Mouse (Mus musculus) embryonic facial prominence, embryonic 10.5 days (tissue): ENCODE measurements around the gene Kmt2e. TPM values are rescaled to one million over a fixed set of nuclear protein-coding genes. Genes with fewer than 3 reads are reported as not detected.
A peak's percentile ranks its signal among the peaks of the same experiment; 100 is the strongest.

Experiments
- DNase-seq: peaks from one replicate; pipeline ENCODE4 v3.0.0-alpha.2; 2017; ENCODE audit warnings: low spot score
- H3K27ac ChIP-seq: fragments of 300-500 bp; sonication (generic); replicated peaks from 2 replicates; pipeline ENCODE4 v1.5.1; 2016; ENCODE audit warnings: mild to moderate bottlenecking
- H3K27me3 ChIP-seq: fragments of 300-500 bp; sonication (generic); replicated peaks from 2 replicates; pipeline ENCODE4 v1.6.1; 2016; ENCODE audit warnings: low read depth, mild to moderate bottlenecking; ENCODE audit not compliant: poor library complexity, severe bottlenecking
- H3K36me3 ChIP-seq: fragments of 300-500 bp; sonication (generic); replicated peaks from 2 replicates; pipeline ENCODE4 v1.6.1; 2016; ENCODE audit warnings: mild to moderate bottlenecking, moderate library complexity
- H3K4me1 ChIP-seq: fragments of 300-500 bp; sonication (generic); 2 replicates; pipeline ENCODE4 v1.6.1; 2016
- H3K4me3 ChIP-seq: fragments of 300-500 bp; sonication (generic); 2 replicates; pipeline ENCODE4 v1.5.1; 2016; ENCODE audit warnings: mild to moderate bottlenecking, moderate library complexity
- H3K9me3 ChIP-seq: fragments of 300-500 bp; sonication (generic); 2 replicates; pipeline ENCODE4 v1.6.1; 2016; ENCODE audit warnings: mild to moderate bottlenecking
- WGBS: fragments of 180-500 bp; shearing (Covaris S2); methylation state at CpG from one replicate; pipeline ENCODE4 v1.1.7; 2016; 5-methylcytosine and 5-hydroxymethylcytosine counted together
- polyA plus RNA-seq: library from polyadenylated mRNA; unstranded; fragments of >200 nt; fragmentation: Nextera tagmentation; extraction: Ambion mirVana; gene quantifications from 2 replicates; pipeline ENCODE4 v1.2.1, GENCODE M21; 2016

Kmt2e gene
- polyA plus RNA-seq, 1 experiment from 2014 or later, result 86.7 TPM

GRCm38 (mm10) chr5:23500715-23501114 is 66.5 kb downstream of the Kmt2e start:
- Histone ChIP-seq H3K27ac (no peak overlapping the region), H3K4me3 (no peak overlapping the region), H3K9me3 (no peaks in the 10 kb centered on the region), H3K27me3 (no peaks in the 10 kb centered on the region), H3K36me3 (peaks cover 99% of the 10 kb centered on the region), H3K4me1 (peaks cover 15% of the 10 kb centered on the region)
- 91% methylated on average over 6 of the region's 6 CpGs for WGBS
- DNase-seq, result no peak

GRCm38 (mm10) chr5:23501582-23502316 is 67.5 kb downstream of the Kmt2e start:
- Histone ChIP-seq H3K36me3 (peaks cover 91% of the 10 kb centered on the region), H3K27me3 (no peaks in the 10 kb centered on the region), H3K9me3 (no peaks in the 10 kb centered on the region), H3K4me1 (peaks cover 15% of the 10 kb centered on the region), H3K4me3 (no peak overlapping the region), H3K27ac (no peak overlapping the region)
- DNase-seq, result peak; percentile 66
- 69% methylated on average over 13 of the region's 13 CpGs for WGBS

- Histone ChIP-seq H3K27ac (peak overlapping the region; percentile 40), H3K4me3 (no peak overlapping the region), H3K9me3 (no peaks in the 10 kb centered on the region), H3K27me3 (no peaks in the 10 kb centered on the region), H3K4me1 (peaks cover 16% of the 10 kb centered on the region), H3K36me3 (peaks cover 88% of the 10 kb centered on the region)
- DNase-seq, result peak; percentile 14
- WGBS, result 72% methylated on average over 13 of the region's 13 CpGs
Measured at GRCm38 (mm10) chr5:23502317-23502937, 68.2 kb downstream of the Kmt2e start.

GRCm38 (mm10) chr5:23505578-23505977 is 71.3 kb downstream of the Kmt2e start:
- H3K9me3 ChIP-seq, result no peaks in the 10 kb centered on the region
- no peaks in the 10 kb centered on the region for H3K27me3 ChIP-seq
- no peak overlapping the region for H3K4me3 ChIP-seq
- peaks cover 82% of the 10 kb centered on the region for H3K36me3 ChIP-seq
- peaks cover 18% of the 10 kb centered on the region for H3K4me1 ChIP-seq
- DNase-seq, result no peak
- no peak overlapping the region for H3K27ac ChIP-seq
- 93% methylated on average over 3 of the region's 3 CpGs for WGBS

GRCm38 (mm10) chr5:23507210-23507609 is 73.0 kb downstream of the Kmt2e start:
- WGBS, result 86% methylated on average over 4 of the region's 4 CpGs
- Histone ChIP-seq H3K36me3 (peaks cover 82% of the 10 kb centered on the region), H3K4me1 (peaks cover 9% of the 10 kb centered on the region), H3K9me3 (no peaks in the 10 kb centered on the region), H3K27me3 (no peaks in the 10 kb centered on the region), H3K27ac (no peak overlapping the region), H3K4me3 (no peak overlapping the region)
- DNase-seq, result no peak

- no peak for DNase-seq
- Histone ChIP-seq H3K27me3 (no peaks in the 10 kb centered on the region), H3K4me1 (peaks cover 3% of the 10 kb centered on the region; the same call in 1 of the 2 replicates), H3K27ac (no peak overlapping the region), H3K36me3 (peaks cover 84% of the 10 kb centered on the region), H3K9me3 (no peaks in the 10 kb centered on the region), H3K4me3 (no peak overlapping the region)
- WGBS, result 83% methylated on average over 6 of the region's 6 CpGs
Measured at GRCm38 (mm10) chr5:23508630-23509029, 74.4 kb downstream of the Kmt2e start.

- no peaks in the 10 kb centered on the region for H3K9me3 ChIP-seq
- H3K27me3 ChIP-seq, result no peaks in the 10 kb centered on the region
- peaks cover 86% of the 10 kb centered on the region for H3K36me3 ChIP-seq
- WGBS, result 93% methylated on average over 5 of the region's 5 CpGs
- no peak for DNase-seq
- peaks cover 3% of the 10 kb centered on the region; the same call in 1 of the 2 replicates for H3K4me1 ChIP-seq
- no peak overlapping the region for H3K4me3 ChIP-seq
- H3K27ac ChIP-seq, result no peak overlapping the region
Measured at GRCm38 (mm10) chr5:23511456-23511855, 77.2 kb downstream of the Kmt2e start.

GRCm38 (mm10) chr5:23512556-23512955 is 78.3 kb downstream of the Kmt2e start:
- WGBS, result 93% methylated on average over 7 of the region's 7 CpGs
- Histone ChIP-seq H3K27ac (no peak overlapping the region), H3K9me3 (no peaks in the 10 kb centered on the region), H3K27me3 (no peaks in the 10 kb centered on the region), H3K36me3 (peaks cover 86% of the 10 kb centered on the region), H3K4me1 (peaks cover under 1% of the 10 kb centered on the region; the same call in 1 of the 2 replicates), H3K4me3 (no peak overlapping the region)
- DNase-seq, result no peak

- Histone ChIP-seq H3K27me3 (no peaks in the 10 kb centered on the region), H3K4me3 (no peak overlapping the region), H3K4me1 (peaks cover under 1% of the 10 kb centered on the region; the same call in 1 of the 2 replicates), H3K27ac (no peak overlapping the region), H3K9me3 (no peaks in the 10 kb centered on the region), H3K36me3 (peaks cover 89% of the 10 kb centered on the region)
- no peak for DNase-seq
- WGBS, result 92% methylated on average over 13 of the region's 13 CpGs
Measured at GRCm38 (mm10) chr5:23513468-23513867, 79.2 kb downstream of the Kmt2e start.

- Histone ChIP-seq H3K27me3 (no peaks in the 10 kb centered on the region), H3K27ac (no peak overlapping the region), H3K4me1 (peaks cover 10% of the 10 kb centered on the region; the same call in 1 of the 2 replicates), H3K9me3 (no peaks in the 10 kb centered on the region), H3K4me3 (no peak overlapping the region), H3K36me3 (peaks cover 85% of the 10 kb centered on the region)
- 94% methylated on average over 10 of the region's 10 CpGs for WGBS
- no peak for DNase-seq
Measured at GRCm38 (mm10) chr5:23515038-23515437, 80.8 kb downstream of the Kmt2e start.

- Histone ChIP-seq H3K27me3 (no peaks in the 10 kb centered on the region), H3K9me3 (no peaks in the 10 kb centered on the region), H3K4me1 (peaks cover 10% of the 10 kb centered on the region; the same call in 1 of the 2 replicates), H3K36me3 (peaks cover 72% of the 10 kb centered on the region), H3K4me3 (no peak overlapping the region), H3K27ac (no peak overlapping the region)
- 83% methylated on average over 3 of the region's 3 CpGs for WGBS
- DNase-seq, result no peak
Measured at GRCm38 (mm10) chr5:23516962-23517361, 82.7 kb downstream of the Kmt2e start.

GRCm38 (mm10) chr5:23517839-23518238 is 83.6 kb downstream of the Kmt2e start:
- H3K9me3 ChIP-seq, result no peaks in the 10 kb centered on the region
- peaks cover 72% of the 10 kb centered on the region for H3K36me3 ChIP-seq

GRCm38 (mm10) chr5:23518673-23519072 is 84.4 kb downstream of the Kmt2e start:
- H3K4me1 ChIP-seq, result peaks cover 10% of the 10 kb centered on the region; the same call in 1 of the 2 replicates
- H3K27me3 ChIP-seq, result no peaks in the 10 kb centered on the region
- H3K27ac ChIP-seq, result no peak overlapping the region
- DNase-seq, result no peak
- H3K4me3 ChIP-seq, result no peak overlapping the region
- 85% methylated on average over 3 of the region's 3 CpGs for WGBS
- H3K36me3 ChIP-seq, result peaks cover 70% of the 10 kb centered on the region
- H3K9me3 ChIP-seq, result no peaks in the 10 kb centered on the region

More at GRCm38 (mm10) chr5:23517839-23518238, 83.6 kb downstream of the Kmt2e start:
- no peaks in the 10 kb centered on the region for H3K27me3 ChIP-seq
- DNase-seq, result no peak
- peaks cover 10% of the 10 kb centered on the region; the same call in 1 of the 2 replicates for H3K4me1 ChIP-seq
- 88% methylated on average over 4 of the region's 4 CpGs for WGBS
- no peak overlapping the region for H3K27ac ChIP-seq
- no peak overlapping the region for H3K4me3 ChIP-seq
